ENCODE assay signal across 27 mouse cellular contexts in the genomic region with DNA sequence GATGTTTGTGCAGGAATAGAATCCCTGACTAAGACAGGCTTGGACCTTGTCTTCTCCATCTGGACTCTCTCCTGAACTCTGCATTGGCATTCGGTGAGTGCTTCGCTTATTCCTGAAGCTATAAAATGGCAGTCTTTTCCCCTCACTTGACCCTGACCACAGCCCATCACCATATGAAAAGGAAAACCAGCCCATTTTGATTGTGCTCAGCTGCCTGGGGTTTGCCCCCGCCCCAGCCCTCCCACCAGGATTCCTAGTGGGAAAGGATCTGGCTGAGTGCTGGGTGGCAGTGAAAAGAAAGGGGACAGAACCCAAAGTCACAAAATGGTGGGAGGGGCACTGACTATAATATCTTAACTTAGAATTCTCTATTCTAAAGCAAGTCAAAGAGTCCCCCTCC. TPM values are rescaled to one million over a fixed set of nuclear protein-coding genes. Genes with fewer than 3 reads are reported as not detected.
DNase-seq lines count a peak whose midpoint lies in the region; ATAC-seq lines count a peak whose summit lies in the region.
"Had no signal": no experiment of that assay in that cellular context is flagged by ENCODE, and none has a peak within 500 bp of the region (broad histone marks: within the 10 kb centered on the region; RNA-seq: fewer than 3 reads in every experiment).

No protein-coding gene starts in this region.

- intact Hi-C loops in heart, postnatal 25 days (cut with DNase I): no loop called here

- peak; percentile 37 for DNase-seq in heart, adult 11 months
- no peak for DNase-seq in heart, postnatal 25 days (ENCODE audit: low spot score)
- peak; percentile 54 for DNase-seq in midbrain, embryonic 11.5 days (ENCODE audit: low spot score, missing footprints)
- DNase-seq in R1 (ENCODE audit: low read depth, low spot score): peak; percentile 81
- no peak for DNase-seq in layer of hippocampus, adult 9-11 months
- DNase-seq: adrenal gland, postnatal 14 days; B cell, adult 2 months; cerebellum, adult 18-20 months; cerebellum, adult 9-11 months; cerebellum, postnatal 36 days; forebrain, postnatal 0 days; gastrocnemius, postnatal 14 days; heart, postnatal 36 days had no signal

- no peaks in the 10 kb centered on the region for H3K27me3 ChIP-seq in midbrain, embryonic 11.5 days (ENCODE audit: control insufficient read depth, insufficient read depth, low read length)
- no peaks in the 10 kb centered on the region for H3K27me3 ChIP-seq in midbrain, embryonic 16.5 days (ENCODE audit: control insufficient read depth, insufficient read depth, low read depth, low read length)
- no peaks in the 10 kb centered on the region for H3K27me3 ChIP-seq in kidney, embryonic 14.5 days (ENCODE audit: control insufficient read depth, insufficient read depth, low read length)
- H3K27me3 ChIP-seq: embryonic facial prominence, embryonic 13.5 days; forebrain, embryonic 12.5 days had no signal

- no peaks in the 10 kb centered on the region for H3K36me3 ChIP-seq in midbrain, embryonic 11.5 days (ENCODE audit: control insufficient read depth, insufficient read depth, low read length)
- 0 out of 2 replicates have a peak, but pooled peaks cover 2% of the 10 kb centered on the region for H3K36me3 ChIP-seq in midbrain, embryonic 16.5 days (ENCODE audit: control insufficient read depth, insufficient read depth, low read length)
- H3K36me3 ChIP-seq in kidney, embryonic 14.5 days (ENCODE audit: control insufficient read depth, insufficient read depth, low read length): no peaks in the 10 kb centered on the region
- H3K36me3 ChIP-seq: embryonic facial prominence, embryonic 13.5 days; G1E; heart, embryonic 12.5 days had no signal

- no peak overlapping the region for H3K27ac ChIP-seq in midbrain, embryonic 11.5 days (ENCODE audit: low read depth, low read length)
- H3K27ac ChIP-seq in midbrain, embryonic 16.5 days (ENCODE audit: low read length): no peak overlapping the region
- no peak overlapping the region for H3K27ac ChIP-seq in kidney, embryonic 14.5 days (ENCODE audit: low read depth, low read length)
- H3K27ac ChIP-seq: embryonic facial prominence, embryonic 13.5 days; forebrain, embryonic 12.5 days; hindbrain, embryonic 14.5 days had no signal

- WGBS in midbrain, embryonic 11.5 days: 40% methylated on average over 3 of the region's 3 CpGs
- 21% methylated on average over 3 of the region's 3 CpGs for WGBS in midbrain, embryonic 16.5 days
- 77% methylated on average over 3 of the region's 3 CpGs for WGBS in kidney, embryonic 14.5 days

- peaks cover 2% of the 10 kb centered on the region; the same call in 1 of the 2 replicates for H3K4me1 ChIP-seq in midbrain, embryonic 11.5 days (ENCODE audit: control insufficient read depth, insufficient read depth, low read length)
- H3K4me1 ChIP-seq in midbrain, embryonic 16.5 days (ENCODE audit: control insufficient read depth, insufficient read depth, low read length): no peaks in the 10 kb centered on the region
- H3K4me1 ChIP-seq in kidney, embryonic 14.5 days (ENCODE audit: control insufficient read depth, insufficient read depth, low read length): no peaks in the 10 kb centered on the region
- H3K4me1 ChIP-seq: embryonic facial prominence, embryonic 13.5 days had no signal

- H3K4me3 ChIP-seq in midbrain, embryonic 11.5 days (ENCODE audit: low read depth, low read length): no peak overlapping the region
- H3K4me3 ChIP-seq in midbrain, embryonic 16.5 days (ENCODE audit: low read depth, low read length): no peak overlapping the region
- no peak overlapping the region for H3K4me3 ChIP-seq in kidney, embryonic 14.5 days (ENCODE audit: low read length)
- H3K4me3 ChIP-seq: embryonic facial prominence, embryonic 13.5 days; forebrain, embryonic 12.5 days; heart, embryonic 12.5 days had no signal

- no peak overlapping the region for H3K4me2 ChIP-seq in midbrain, embryonic 11.5 days
- H3K4me2 ChIP-seq in midbrain, embryonic 16.5 days (ENCODE audit: low read length): no peak overlapping the region
- H3K4me2 ChIP-seq in kidney, embryonic 14.5 days (replicated peaks; ENCODE audit: low read depth, low read length): no peak overlapping the region
- H3K4me2 ChIP-seq: embryonic facial prominence, embryonic 13.5 days; forebrain, embryonic 12.5 days; heart, embryonic 12.5 days; hindbrain, embryonic 14.5 days had no signal

- no peak overlapping the region for H3K9ac ChIP-seq in midbrain, embryonic 11.5 days (ENCODE audit: low read length)
- H3K9ac ChIP-seq in midbrain, embryonic 16.5 days (ENCODE audit: low read depth, low read length): no peak overlapping the region
- no peak overlapping the region for H3K9ac ChIP-seq in kidney, embryonic 14.5 days (ENCODE audit: low read depth, low read length)
- H3K9ac ChIP-seq: embryonic facial prominence, embryonic 13.5 days; forebrain, embryonic 12.5 days; forebrain, postnatal 0 days; heart, embryonic 12.5 days; hindbrain, embryonic 14.5 days had no signal

- peak; percentile 54; the same call in 1 of the 2 replicates for ATAC-seq in midbrain, embryonic 11.5 days (ENCODE audit: low FRiP score)
- ATAC-seq in midbrain, embryonic 16.5 days: no peak
- no peak for ATAC-seq in kidney, embryonic 14.5 days (ENCODE audit: low FRiP score, low TSS enrichment)
- ATAC-seq: activated CD4-positive, CD25-positive, alpha-beta regulatory T cell, adult 4 months; CD4-positive, CD25-positive, alpha-beta regulatory T cell, adult 4 months; forebrain, postnatal 0 days; intestine, postnatal 0 days had no signal

- H3K9me3 ChIP-seq in midbrain, embryonic 11.5 days (ENCODE audit: control insufficient read depth, low read length): no peaks in the 10 kb centered on the region
- no peaks in the 10 kb centered on the region for H3K9me3 ChIP-seq in midbrain, embryonic 16.5 days (replicated peaks; ENCODE audit: control insufficient read depth, low read length, poor library complexity, severe bottlenecking)
- no peaks in the 10 kb centered on the region for H3K9me3 ChIP-seq in kidney, embryonic 14.5 days (ENCODE audit: control insufficient read depth, low read length)
- H3K9me3 ChIP-seq: embryonic facial prominence, embryonic 13.5 days; forebrain, embryonic 12.5 days; heart, embryonic 12.5 days had no signal

RNA-seq across cellular contexts. Expression of gene Rtp4, which starts 37.9 kb away (rescaled TPM):
- total RNA-seq in heart, postnatal 25 days (2021): 1 to 10 TPM; 4.9 to 6.2 TPM
- 2.2 and 2.6 TPM in 2 replicates for polyA plus RNA-seq in midbrain, embryonic 11.5 days (2014; fragmentation: Nextera tagmentation; extraction: Ambion mirVana)
- 2.6 and 2.8 TPM in 2 replicates for polyA plus RNA-seq in midbrain, embryonic 16.5 days (2015; fragmentation: Nextera tagmentation; extraction: Ambion mirVana)
- polyA plus RNA-seq in kidney, embryonic 14.5 days (2014; fragmentation: Nextera tagmentation; extraction: Ambion mirVana): 3.9 and 8.5 TPM in 2 replicates
- polyA plus RNA-seq: G1E had no signal

RNA-seq across cellular contexts. Expression of gene Masp1, which starts 38.4 kb away (rescaled TPM):
- 10 to 100 TPM; 17.5 to 22.0 TPM for total RNA-seq in heart, postnatal 25 days (2021)
- 19.0 and 20.1 TPM in 2 replicates for polyA plus RNA-seq in midbrain, embryonic 11.5 days (2014; fragmentation: Nextera tagmentation; extraction: Ambion mirVana)
- 26.8 and 29.6 TPM in 2 replicates for polyA plus RNA-seq in midbrain, embryonic 16.5 days (2015; fragmentation: Nextera tagmentation; extraction: Ambion mirVana)
- 5.4 and 7.5 TPM in 2 replicates for polyA plus RNA-seq in kidney, embryonic 14.5 days (2014; fragmentation: Nextera tagmentation; extraction: Ambion mirVana)
- polyA plus RNA-seq: activated CD4-positive, CD25-positive, alpha-beta regulatory T cell, adult 4 months; CD4-positive, CD25-positive, alpha-beta regulatory T cell, adult 4 months; G1E had no signal

RNA-seq across cellular contexts. Expression of gene Rtp1, which starts 53.3 kb away (rescaled TPM):
- total RNA-seq in heart, postnatal 25 days (2021): not detected
- not detected in 2 replicates for polyA plus RNA-seq in midbrain, embryonic 11.5 days (2014; fragmentation: Nextera tagmentation; extraction: Ambion mirVana)
- 0.13 and 0.25 TPM in 2 replicates for polyA plus RNA-seq in midbrain, embryonic 16.5 days (2015; fragmentation: Nextera tagmentation; extraction: Ambion mirVana)
- polyA plus RNA-seq in kidney, embryonic 14.5 days (2014; fragmentation: Nextera tagmentation; extraction: Ambion mirVana): not detected in 2 replicates
- total RNA-seq: adrenal gland, adult 18-20 months; adrenal gland, postnatal 14 days; gastrocnemius, adult 18-20 months; gastrocnemius, postnatal 14 days; heart, adult 8-10 months; heart, postnatal 36 days had no signal
- polyA plus RNA-seq: activated CD4-positive, CD25-positive, alpha-beta regulatory T cell, adult 4 months; CD4-positive, CD25-positive, alpha-beta regulatory T cell, adult 4 months; G1E; heart, embryonic 12.5 days; heart, embryonic 16.5 days; hindbrain, embryonic 14.5 days; intestine, postnatal 0 days had no signal

Comparison
In these comparisons a context has a peak if more than half of its experiments do, and no peak if none do; other contexts are left out.
1. DNase-seq: peak in heart, adult 11 months (single experiment), midbrain, embryonic 11.5 days (single experiment) and R1 (single experiment); none in heart, postnatal 25 days (single experiment) and layer of hippocampus, adult 9-11 months (single experiment).